24 mouse cellular contexts compared by ENCODE assay signal in genomic region chr13:28866686-28867085, GRCm38 (mm10).
DNase-seq lines count a peak whose midpoint lies in the region; ATAC-seq lines count a peak whose summit lies in the region.
"Had no signal": no experiment of that assay in that cellular context is flagged by ENCODE, and none has a peak within 500 bp of the region (broad histone marks: within the 10 kb centered on the region; RNA-seq: fewer than 3 reads in every experiment).

No protein-coding gene starts in this region.

- H3K36me3 ChIP-seq in hindbrain, embryonic 13.5 days: peaks cover 20% of the 10 kb centered on the region
- 0 out of 2 replicates have a peak, but pooled peaks cover 5% of the 10 kb centered on the region for H3K36me3 ChIP-seq in hindbrain, embryonic 14.5 days (replicated peaks; ENCODE audit: control insufficient read depth, insufficient read depth)
- no peaks in the 10 kb centered on the region for H3K36me3 ChIP-seq in midbrain, embryonic 14.5 days (ENCODE audit: control insufficient read depth, insufficient read depth, low read length)
- peaks cover 19% of the 10 kb centered on the region for H3K36me3 ChIP-seq in midbrain, embryonic 11.5 days (ENCODE audit: control insufficient read depth, insufficient read depth, low read length)
- H3K36me3 ChIP-seq in intestine, embryonic 15.5 days: no peaks in the 10 kb centered on the region
- H3K36me3 ChIP-seq: heart, embryonic 15.5 days had no signal

- 89% methylated on average over 3 of the region's 3 CpGs for WGBS in hindbrain, embryonic 13.5 days
- 87% methylated on average over 3 of the region's 3 CpGs for WGBS in hindbrain, embryonic 14.5 days
- 77% methylated on average over 3 of the region's 3 CpGs for WGBS in midbrain, embryonic 14.5 days
- 83% methylated on average over 3 of the region's 3 CpGs for WGBS in midbrain, embryonic 11.5 days
- whole genome bisulfite sequencing in intestine, embryonic 15.5 days: 67% methylated on average over 3 of the region's 3 CpGs

- H3K4me1 ChIP-seq in hindbrain, embryonic 13.5 days (replicated peaks): peaks cover 23% of the 10 kb centered on the region
- H3K4me1 ChIP-seq in hindbrain, embryonic 14.5 days (replicated peaks; ENCODE audit: control insufficient read depth, insufficient read depth, low read length): no peaks in the 10 kb centered on the region
- peaks cover 11% of the 10 kb centered on the region; the same call in 1 of the 2 replicates for H3K4me1 ChIP-seq in midbrain, embryonic 14.5 days (ENCODE audit: control insufficient read depth, insufficient read depth, low read length)
- no peaks in the 10 kb centered on the region for H3K4me1 ChIP-seq in midbrain, embryonic 11.5 days (ENCODE audit: control insufficient read depth, insufficient read depth, low read length)
- H3K4me1 ChIP-seq in intestine, embryonic 15.5 days (replicated peaks): no peaks in the 10 kb centered on the region
- H3K4me1 ChIP-seq: heart, embryonic 10.5 days; heart, embryonic 15.5 days had no signal

- no peak overlapping the region for H3K4me3 ChIP-seq in hindbrain, embryonic 13.5 days
- H3K4me3 ChIP-seq in hindbrain, embryonic 14.5 days (replicated peaks; ENCODE audit: low read length): no peak overlapping the region
- H3K4me3 ChIP-seq in midbrain, embryonic 14.5 days (replicated peaks; ENCODE audit: low read depth, low read length): no peak overlapping the region
- no peak overlapping the region for H3K4me3 ChIP-seq in midbrain, embryonic 11.5 days (ENCODE audit: low read depth, low read length)
- no peak overlapping the region for H3K4me3 ChIP-seq in intestine, embryonic 15.5 days (replicated peaks)
- H3K4me3 ChIP-seq: embryonic facial prominence, embryonic 12.5 days; forebrain, embryonic 12.5 days; heart, embryonic 10.5 days; heart, embryonic 15.5 days had no signal

- no peak for DNase-seq in hindbrain, embryonic 14.5 days (ENCODE audit: low spot score)
- no peak for DNase-seq in midbrain, embryonic 14.5 days
- DNase-seq in midbrain, embryonic 11.5 days (ENCODE audit: low spot score, missing footprints): no peak
- DNase-seq in c-Kit-positive CD71-positive TER-119-positive erythroid progenitor cells, embryonic 14.5 days (ENCODE audit: low spot score): no peak
- DNase-seq in adipocyte (ENCODE audit: low spot score): no peak
- DNase-seq: adrenal gland, adult 8-10 months; adrenal gland, postnatal 36 days; cerebellum, adult 11 months; cerebellum, adult 8-10 months; cerebellum, postnatal 14 days; embryo, embryonic 11 days; gastrocnemius, postnatal 10 days; heart, adult 18-20 months; heart, postnatal 14 days had no signal

- H3K27me3 ChIP-seq in hindbrain, embryonic 13.5 days: no peaks in the 10 kb centered on the region
- H3K27me3 ChIP-seq in hindbrain, embryonic 14.5 days (ENCODE audit: control insufficient read depth, insufficient read depth, low read length): no peaks in the 10 kb centered on the region
- no peaks in the 10 kb centered on the region for H3K27me3 ChIP-seq in midbrain, embryonic 14.5 days (ENCODE audit: control insufficient read depth, insufficient read depth, low read length)
- H3K27me3 ChIP-seq in midbrain, embryonic 11.5 days (ENCODE audit: control insufficient read depth, insufficient read depth, low read length): no peaks in the 10 kb centered on the region
- no peaks in the 10 kb centered on the region for H3K27me3 ChIP-seq in intestine, embryonic 15.5 days (replicated peaks)
- H3K27me3 ChIP-seq: CH12.LX; embryonic facial prominence, embryonic 12.5 days; forebrain, embryonic 12.5 days; heart, embryonic 15.5 days; Patski had no signal

- no peaks in the 10 kb centered on the region for H3K9me3 ChIP-seq in hindbrain, embryonic 13.5 days
- H3K9me3 ChIP-seq in hindbrain, embryonic 14.5 days (ENCODE audit: control insufficient read depth, low read length): no peaks in the 10 kb centered on the region
- peaks cover 3% of the 10 kb centered on the region; the same call in 1 of the 2 replicates for H3K9me3 ChIP-seq in midbrain, embryonic 14.5 days (ENCODE audit: control insufficient read depth, low read length)
- no peaks in the 10 kb centered on the region; the same call in 1 of the 2 replicates for H3K9me3 ChIP-seq in midbrain, embryonic 11.5 days (ENCODE audit: control insufficient read depth, low read length)
- H3K9me3 ChIP-seq in intestine, embryonic 15.5 days: no peaks in the 10 kb centered on the region
- H3K9me3 ChIP-seq: forebrain, embryonic 12.5 days; heart, embryonic 10.5 days; heart, embryonic 15.5 days had no signal

- peak overlapping the region; percentile 52 for H3K27ac ChIP-seq in hindbrain, embryonic 13.5 days
- no peak overlapping the region for H3K27ac ChIP-seq in hindbrain, embryonic 14.5 days
- peak overlapping the region; percentile 14; the same call in 1 of the 2 replicates for H3K27ac ChIP-seq in midbrain, embryonic 14.5 days (replicated peaks; ENCODE audit: low read depth, low read length)
- no peak overlapping the region for H3K27ac ChIP-seq in midbrain, embryonic 11.5 days (ENCODE audit: low read depth, low read length)
- H3K27ac ChIP-seq in intestine, embryonic 15.5 days: no peak overlapping the region
- H3K27ac ChIP-seq: forebrain, embryonic 12.5 days; heart, embryonic 10.5 days; heart, embryonic 15.5 days; hindbrain, postnatal 0 days had no signal

- H3K9ac ChIP-seq in hindbrain, embryonic 13.5 days: no peak overlapping the region
- no peak overlapping the region for H3K9ac ChIP-seq in hindbrain, embryonic 14.5 days
- no peak overlapping the region for H3K9ac ChIP-seq in midbrain, embryonic 14.5 days (replicated peaks; ENCODE audit: low read length)
- H3K9ac ChIP-seq in midbrain, embryonic 11.5 days (ENCODE audit: low read length): no peak overlapping the region
- no peak overlapping the region for H3K9ac ChIP-seq in intestine, embryonic 15.5 days
- H3K9ac ChIP-seq: embryonic facial prominence, embryonic 12.5 days; forebrain, embryonic 12.5 days; heart, embryonic 15.5 days had no signal

- no peak for ATAC-seq in hindbrain, embryonic 13.5 days (ENCODE audit: low FRiP score)
- ATAC-seq in hindbrain, embryonic 14.5 days (ENCODE audit: low FRiP score): no peak
- no peak for ATAC-seq in midbrain, embryonic 14.5 days (ENCODE audit: low FRiP score, low TSS enrichment)
- no peak for ATAC-seq in midbrain, embryonic 11.5 days (ENCODE audit: low FRiP score)
- peak; percentile 53 for ATAC-seq in intestine, embryonic 15.5 days
- ATAC-seq: forebrain, embryonic 16.5 days; Patski had no signal

- no peak overlapping the region for H3K4me2 ChIP-seq in hindbrain, embryonic 13.5 days
- H3K4me2 ChIP-seq in hindbrain, embryonic 14.5 days (replicated peaks): no peak overlapping the region
- H3K4me2 ChIP-seq in midbrain, embryonic 14.5 days (ENCODE audit: low read length): no peak overlapping the region
- no peak overlapping the region for H3K4me2 ChIP-seq in midbrain, embryonic 11.5 days
- no peak overlapping the region for H3K4me2 ChIP-seq in intestine, embryonic 15.5 days (replicated peaks)
- H3K4me2 ChIP-seq: embryonic facial prominence, embryonic 12.5 days; forebrain, embryonic 12.5 days; heart, embryonic 15.5 days had no signal

Comparison
In these comparisons a context has a peak if more than half of its experiments do, and no peak if none do; other contexts are left out.
1. H3K27ac ChIP-seq: peak in hindbrain, embryonic 13.5 days (single experiment) and midbrain, embryonic 14.5 days (single experiment); none in hindbrain, embryonic 14.5 days (single experiment), midbrain, embryonic 11.5 days (single experiment) and intestine, embryonic 15.5 days (single experiment).